8 mouse cellular contexts compared by ENCODE assay signal in the genomic region with DNA sequence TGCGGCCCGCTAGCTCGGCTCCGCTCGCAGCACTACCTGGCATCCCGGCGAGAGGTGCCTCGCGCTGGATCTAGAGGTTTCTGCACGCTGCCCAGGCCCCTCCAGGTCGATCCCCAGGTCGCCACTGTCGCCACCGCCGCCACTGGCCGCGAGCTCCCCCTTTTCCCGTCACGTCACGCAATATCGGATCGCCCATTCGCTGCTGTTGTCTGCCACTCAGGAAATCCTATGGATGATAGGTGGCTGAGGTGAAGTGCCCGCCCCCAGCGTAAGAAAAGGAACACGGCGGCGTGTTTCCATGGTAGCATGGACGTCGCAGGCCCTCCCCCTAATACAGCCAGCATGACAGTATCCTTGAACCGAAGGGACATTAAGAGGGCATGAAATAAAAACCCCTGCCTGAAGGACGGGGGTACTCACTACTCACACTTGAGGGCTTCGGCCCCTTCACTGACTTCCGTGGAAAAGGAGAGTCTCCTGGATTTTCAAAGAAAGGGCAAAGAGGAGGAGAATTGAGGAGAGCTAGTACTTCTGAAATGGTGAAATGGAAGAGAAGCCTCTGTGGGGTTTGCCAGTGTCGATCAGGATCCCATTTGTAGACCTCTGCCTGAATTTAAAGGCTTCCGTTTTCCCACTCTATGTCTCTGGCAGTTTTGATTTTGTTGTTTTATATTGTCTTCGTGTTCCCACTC. TPM values are rescaled to one million over a fixed set of nuclear protein-coding genes. Genes with fewer than 3 reads are reported as not detected.
DNase-seq lines count a peak whose midpoint lies in the region; ATAC-seq and TF ChIP-seq lines count a peak whose summit lies in the region.

A gene (minus strand): TSS at position 172 of the 692 bp plus-strand sequence.

- no peak; the same call in 1 of the 2 replicates for TF ChIP-seq POLR2A in bone marrow, adult 2 months (IDR thresholded peaks at IDR 0.05; ENCODE audit: borderline replicate concordance, control insufficient read depth, low read depth, low read length)
- peak; percentile 62; the same call in 1 of the 2 replicates for TF ChIP-seq POLR2A in limb, embryonic 14.5 days (IDR thresholded peaks at IDR 0.05; ENCODE audit: borderline replicate concordance, extremely low read depth, insufficient read depth, insufficient read length)

- H3K36me3 ChIP-seq in embryonic facial prominence, embryonic 15.5 days = peaks cover 19% of the 10 kb centered on the region
- peaks cover 36% of the 10 kb centered on the region for H3K36me3 ChIP-seq in limb, embryonic 14.5 days (ENCODE audit: control insufficient read depth, insufficient read depth, low read length)
- peaks cover 9% of the 10 kb centered on the region for H3K36me3 ChIP-seq in midbrain, postnatal 0 days (ENCODE audit: insufficient read depth, low read length)

- H3K4me2 ChIP-seq in embryonic facial prominence, embryonic 15.5 days (replicated peaks) = peak within 1 kb of the TSS; percentile 57
- peak within 1 kb of the TSS; percentile 56 for H3K4me2 ChIP-seq in limb, embryonic 14.5 days (replicated peaks; ENCODE audit: low read depth, low read length, severe bottlenecking)
- H3K4me2 ChIP-seq in midbrain, postnatal 0 days (ENCODE audit: low read depth, low read length, poor library complexity, severe bottlenecking) = peak within 1 kb of the TSS; percentile 66

- peak; percentile 95 for DNase-seq in 416B (ENCODE audit: low read depth)
- peak; percentile 98 for DNase-seq in heart, adult 8-10 months (ENCODE audit: low spot score)
- peak; percentile 98 for DNase-seq in kidney, adult 9 months
- DNase-seq in limb, embryonic 14.5 days (ENCODE audit: low spot score) = peak; percentile 95
- DNase-seq in midbrain, postnatal 0 days (ENCODE audit: low spot score) = peak; percentile 97
- DNase-seq in spleen, postnatal 14 days (ENCODE audit: low spot score in 2 of 2) = peak; percentile 85 to 91

- H3K9me3 ChIP-seq in embryonic facial prominence, embryonic 15.5 days (replicated peaks) = no peaks in the 10 kb centered on the region
- no peaks in the 10 kb centered on the region for H3K9me3 ChIP-seq in limb, embryonic 14.5 days (ENCODE audit: control insufficient read depth, low read length)
- no peaks in the 10 kb centered on the region for H3K9me3 ChIP-seq in midbrain, postnatal 0 days (ENCODE audit: low read length)

- no peak for TF ChIP-seq CTCF in bone marrow, adult 2 months (IDR thresholded peaks at IDR 0.05; ENCODE audit: control insufficient read depth, insufficient read depth, low read length)
- TF ChIP-seq CTCF in midbrain, postnatal 0 days (IDR thresholded peaks at IDR 0.05) = 0 out of 2 replicates have a peak, but pooled peaks have one; percentile 1

- ATAC-seq in embryonic facial prominence, embryonic 15.5 days (ENCODE audit: insufficient number of reproducible peaks, low FRiP score, low TSS enrichment, low read depth) = peak; percentile 98
- peak; percentile 99 for ATAC-seq in limb, embryonic 14.5 days (ENCODE audit: low FRiP score, low read depth)
- ATAC-seq in midbrain, postnatal 0 days (ENCODE audit: low FRiP score) = peak; percentile 99

- WGBS in bone marrow, adult 2 months = 3% methylated on average over 37 of the region's 37 CpGs
- WGBS in embryonic facial prominence, embryonic 15.5 days = under 1% methylated on average over 36 of the region's 37 CpGs
- 1% methylated on average over 26 of the region's 37 CpGs for WGBS in limb, embryonic 14.5 days
- under 1% methylated on average over 37 of the region's 37 CpGs for WGBS in midbrain, postnatal 0 days

- no peaks in the 10 kb centered on the region for H3K4me1 ChIP-seq in bone marrow, adult 2 months (ENCODE audit: control insufficient read depth, insufficient read depth, low read length)
- H3K4me1 ChIP-seq in embryonic facial prominence, embryonic 15.5 days = peaks cover 19% of the 10 kb centered on the region
- H3K4me1 ChIP-seq in limb, embryonic 14.5 days (ENCODE audit: control insufficient read depth, insufficient read depth, low read length) = peaks cover 5% of the 10 kb centered on the region; the same call in 1 of the 2 replicates
- peaks cover 18% of the 10 kb centered on the region for H3K4me1 ChIP-seq in midbrain, postnatal 0 days (ENCODE audit: insufficient read depth, low read length)

- H3K27ac ChIP-seq in bone marrow, adult 2 months (ENCODE audit: control insufficient read depth, insufficient read depth, low read depth, low read length, poor library complexity) = peak within 1 kb of the TSS; percentile 21; the same call in 1 of the 2 replicates
- peak within 1 kb of the TSS; percentile 80 for H3K27ac ChIP-seq in embryonic facial prominence, embryonic 15.5 days (replicated peaks)
- peak within 1 kb of the TSS; percentile 68 for H3K27ac ChIP-seq in limb, embryonic 14.5 days (replicated peaks; ENCODE audit: low read depth, low read length)
- H3K27ac ChIP-seq in midbrain, postnatal 0 days (ENCODE audit: low read depth, low read length) = peak within 1 kb of the TSS; percentile 92

- H3K27me3 ChIP-seq in embryonic facial prominence, embryonic 15.5 days = no peaks in the 10 kb centered on the region
- H3K27me3 ChIP-seq in limb, embryonic 14.5 days (ENCODE audit: control insufficient read depth, insufficient read depth, low read length) = no peaks in the 10 kb centered on the region
- H3K27me3 ChIP-seq in midbrain, postnatal 0 days (ENCODE audit: insufficient read depth, low read length) = no peaks in the 10 kb centered on the region

- H3K4me3 ChIP-seq in bone marrow, adult 2 months (replicated peaks; ENCODE audit: control insufficient read depth, low read depth, low read length) = peak within 1 kb of the TSS; percentile 76
- H3K4me3 ChIP-seq in embryonic facial prominence, embryonic 15.5 days (replicated peaks) = peak within 1 kb of the TSS; percentile 93
- peak within 1 kb of the TSS; percentile 59 for H3K4me3 ChIP-seq in limb, embryonic 14.5 days (replicated peaks; ENCODE audit: low read length)
- peak within 1 kb of the TSS; percentile 61 for H3K4me3 ChIP-seq in midbrain, postnatal 0 days (ENCODE audit: low read depth, low read length)

- peak within 1 kb of the TSS; percentile 80 for H3K9ac ChIP-seq in embryonic facial prominence, embryonic 15.5 days
- H3K9ac ChIP-seq in limb, embryonic 14.5 days (ENCODE audit: low read depth, low read length, severe bottlenecking) = peak within 1 kb of the TSS; percentile 66
- H3K9ac ChIP-seq in midbrain, postnatal 0 days (replicated peaks; ENCODE audit: low read length, poor library complexity, severe bottlenecking) = peak within 1 kb of the TSS; percentile 90

RNA-seq across cellular contexts. Expression of the gene that starts here (rescaled TPM):
- polyA plus RNA-seq in bone marrow, adult 2 months (2011; ENCODE audit: insufficient read depth, insufficient read length, low replicate concordance, missing spikeins) = 14.8 and 20.1 TPM in 2 replicates
- polyA plus RNA-seq in embryonic facial prominence, embryonic 15.5 days (2015; fragmentation: Nextera tagmentation; extraction: Ambion mirVana) = 61.0 and 62.1 TPM in 2 replicates
- 10 to 100 TPM; 30.3 to 39.2 (median 33.5) TPM for total RNA-seq in heart, adult 8-10 months (2022)
- polyA plus RNA-seq in limb, embryonic 14.5 days (2012; rRNA removed) = 67.7 and 75.6 TPM in 2 replicates
- 51.2 and 67.2 TPM in 2 replicates for polyA plus RNA-seq in limb, embryonic 14.5 days (2014; fragmentation: Nextera tagmentation; extraction: Ambion mirVana)
- total RNA-seq in midbrain, postnatal 0 days (2014; rRNA removed) = 262 and 292 TPM in 2 replicates
- 90.3 and 93.3 TPM in 2 replicates for polyA plus RNA-seq in midbrain, postnatal 0 days (2015; fragmentation: Nextera tagmentation; extraction: Ambion mirVana)

Comparison
In these comparisons a context has a peak if more than half of its experiments do, and no peak if none do; other contexts are left out.
1. Peak in every context shown above with its lines: DNase-seq, ATAC-seq, H3K4me3 ChIP-seq and H3K27ac ChIP-seq.
2. H3K27ac ChIP-seq: peak in every context shown above with its lines; median percentile 92 in midbrain, postnatal 0 days; 80 in embryonic facial prominence, embryonic 15.5 days; 68 in limb, embryonic 14.5 days; 21 in bone marrow, adult 2 months.